Mouse (Mus musculus) lung, adult 2 months (tissue): ENCODE measurements around the gene Gnat2.

ENCODE experiments used
- CTCF ChIP-seq: fragments of 200-500 bp; IDR thresholded peaks from 2 replicates; pipeline ENCODE4 v1.5.1; 2011; ENCODE audit warnings: mild to moderate bottlenecking, low read length, control low read depth; ENCODE audit not compliant: insufficient read depth
- POLR2A ChIP-seq: fragments of 200-500 bp; IDR thresholded peaks from 2 replicates; pipeline ENCODE4 v1.6.1; 2011; ENCODE audit warnings: low read depth, mild to moderate bottlenecking, control low read depth, low read length, borderline replicate concordance; ENCODE audit errors: extremely low read depth

DNA sequence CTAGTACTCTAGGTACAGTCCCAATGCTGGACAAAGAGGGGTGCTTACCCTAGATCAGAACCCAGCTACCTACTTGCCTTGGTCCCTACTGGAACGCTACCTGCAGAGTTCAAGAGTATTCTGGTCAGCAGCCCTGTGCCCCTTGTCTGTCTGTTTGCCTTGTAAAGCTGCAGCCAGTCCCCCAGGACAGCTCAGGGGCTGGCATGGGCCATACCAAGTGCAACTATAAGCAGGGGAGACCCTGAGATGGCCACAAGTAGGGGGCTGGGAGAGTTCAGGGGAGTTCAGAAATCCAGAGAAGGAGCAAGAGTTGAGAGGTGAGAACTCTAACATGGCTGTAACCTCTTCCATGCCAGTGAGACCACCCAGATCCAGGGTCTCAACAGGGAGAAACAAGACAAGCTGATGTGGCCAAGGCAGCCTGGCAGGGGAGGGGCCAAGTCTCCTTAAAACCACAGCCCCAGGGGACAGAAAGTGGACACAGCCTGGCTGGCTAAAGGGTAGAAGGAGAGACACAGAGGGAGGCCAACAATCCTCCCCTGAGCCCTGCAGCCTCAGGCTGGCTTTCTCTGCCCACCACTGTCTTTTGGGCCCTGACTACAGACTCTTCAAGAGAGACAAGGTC is 10.2 kb upstream of the Gnat2 start:
- TF ChIP-seq CTCF (no peak), POLR2A (no peak)
